Mouse (Mus musculus) liver, adult 2 months (tissue): ENCODE data around the gene Oog3.

ENCODE experiments used
- CTCF ChIP-seq: fragments of 200-500 bp; IDR thresholded peaks from 2 replicates; pipeline ENCODE4 v1.5.1; 2011; ENCODE audit warnings: low read depth, low read length, control low read depth
- POLR2A ChIP-seq: fragments of 200-500 bp; IDR thresholded peaks from 2 replicates; pipeline ENCODE4 v1.6.1; 2011; ENCODE audit warnings: low read length, control low read depth; ENCODE audit not compliant: insufficient read depth; ENCODE audit errors: extremely low read depth

GRCm38 (mm10) chr4:144190419-144190818, 28.0 kb upstream of the Oog3 start, which contains the start of gene Oog2:
- TF ChIP-seq POLR2A (no peak), CTCF (no peak)
